Mouse (Mus musculus) limb, embryonic 15.5 days (tissue): Measurements from ENCODE around the gene Lingo2. TPM values are rescaled to one million over a fixed set of nuclear protein-coding genes. Genes with fewer than 3 reads are reported as not detected.

Experiments used
- ATAC-seq: fragments of 200-750 bp; cut with Nextera tagmentation; 2 replicates; pipeline ENCODE4 v1.8.0; 2017; ENCODE audit warnings: low read depth, moderate TSS enrichment; ENCODE audit not compliant: insufficient number of reproducible peaks, low FRiP score, low TSS enrichment
- H3K27ac ChIP-seq: fragments of 300-500 bp; sonication (generic); 2 replicates; pipeline ENCODE4 v1.5.1; 2015; ENCODE audit warnings: moderate library complexity, mild to moderate bottlenecking, inconsistent platforms
- H3K27me3 ChIP-seq: fragments of 300-500 bp; sonication (generic); 2 replicates; pipeline ENCODE4 v1.6.1; 2015; ENCODE audit warnings: inconsistent platforms
- H3K36me3 ChIP-seq: fragments of 300-500 bp; sonication (generic); 2 replicates; pipeline ENCODE4 v1.6.1; 2015; ENCODE audit warnings: inconsistent platforms
- H3K4me1 ChIP-seq: fragments of 300-500 bp; sonication (generic); 2 replicates; pipeline ENCODE4 v1.6.1; 2015; ENCODE audit warnings: inconsistent platforms
- H3K4me2 ChIP-seq: fragments of 300-500 bp; sonication (generic); 2 replicates; pipeline ENCODE4 v1.6.1; 2015; ENCODE audit warnings: mild to moderate bottlenecking, inconsistent platforms
- H3K4me3 ChIP-seq: fragments of 300-500 bp; sonication (generic); 2 replicates; pipeline ENCODE4 v1.5.1; 2015; ENCODE audit warnings: mild to moderate bottlenecking, inconsistent platforms
- H3K9ac ChIP-seq: fragments of 300-500 bp; sonication (generic); 2 replicates; pipeline ENCODE4 v1.6.1; 2015; ENCODE audit warnings: inconsistent platforms
- H3K9me3 ChIP-seq: fragments of 300-500 bp; sonication (generic); 2 replicates; pipeline ENCODE4 v1.6.1; 2016; ENCODE audit warnings: inconsistent platforms
- WGBS: fragments of 180-500 bp; shearing (Covaris S2); methylation state at CpG from one replicate; pipeline ENCODE4 v1.1.7; 2015; 5-methylcytosine and 5-hydroxymethylcytosine counted together
- polyA plus RNA-seq: library from polyadenylated mRNA; unstranded; fragments of >200 nt; fragmentation: Nextera tagmentation; extraction: Ambion mirVana; gene quantifications from 2 replicates; pipeline ENCODE4 v1.2.1, GENCODE M21; 2015

Gene Lingo2
- polyA plus RNA-seq, 1 experiment from 2014 or later: 4.5 TPM

DNA sequence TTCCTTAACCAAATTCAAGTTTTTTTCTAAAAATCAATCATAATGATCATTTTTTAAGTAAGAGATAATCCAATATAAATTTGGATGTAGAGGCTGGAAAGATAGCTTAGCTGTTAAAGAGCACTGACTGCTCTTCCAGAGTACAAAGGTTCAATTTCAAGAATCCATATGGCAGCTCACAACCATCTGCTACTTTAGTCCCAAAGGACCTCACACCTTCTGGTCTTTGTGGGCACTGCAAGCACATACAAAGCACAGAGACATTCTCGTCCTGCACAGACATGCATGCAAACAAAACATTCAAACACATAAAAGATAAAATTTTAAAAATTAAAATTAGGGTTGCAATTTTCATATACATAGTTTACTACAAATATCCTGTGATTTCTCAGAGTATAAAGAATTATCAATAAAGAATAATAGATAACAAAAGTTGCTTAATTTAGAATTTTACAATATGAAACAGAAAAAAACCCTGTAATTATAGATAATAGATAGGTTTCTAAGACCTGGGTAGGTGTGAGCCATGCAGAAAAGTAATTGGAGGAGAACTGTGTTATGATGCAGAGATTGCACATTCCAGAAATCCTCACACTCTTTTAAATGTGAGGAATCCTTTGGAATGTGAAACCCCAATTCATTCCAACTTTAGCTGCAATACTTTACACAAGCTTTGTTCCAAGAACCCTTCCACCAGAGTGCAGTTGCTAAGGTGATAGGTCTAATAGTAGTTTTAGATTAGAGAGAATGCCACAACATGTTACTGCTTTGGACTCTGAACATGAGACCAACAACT, 1053.6 kb downstream of the Lingo2 start:
- Histone ChIP-seq H3K27ac (no peak overlapping the region), H3K36me3 (no peaks in the 10 kb centered on the region), H3K4me2 (no peak overlapping the region), H3K4me1 (no peaks in the 10 kb centered on the region), H3K9me3 (no peaks in the 10 kb centered on the region), H3K9ac (no peak overlapping the region), H3K27me3 (no peaks in the 10 kb centered on the region), H3K4me3 (no peak overlapping the region)
- 45% methylated on average over 1 of the region's 1 CpGs for WGBS
- ATAC-seq: no peak

DNA sequence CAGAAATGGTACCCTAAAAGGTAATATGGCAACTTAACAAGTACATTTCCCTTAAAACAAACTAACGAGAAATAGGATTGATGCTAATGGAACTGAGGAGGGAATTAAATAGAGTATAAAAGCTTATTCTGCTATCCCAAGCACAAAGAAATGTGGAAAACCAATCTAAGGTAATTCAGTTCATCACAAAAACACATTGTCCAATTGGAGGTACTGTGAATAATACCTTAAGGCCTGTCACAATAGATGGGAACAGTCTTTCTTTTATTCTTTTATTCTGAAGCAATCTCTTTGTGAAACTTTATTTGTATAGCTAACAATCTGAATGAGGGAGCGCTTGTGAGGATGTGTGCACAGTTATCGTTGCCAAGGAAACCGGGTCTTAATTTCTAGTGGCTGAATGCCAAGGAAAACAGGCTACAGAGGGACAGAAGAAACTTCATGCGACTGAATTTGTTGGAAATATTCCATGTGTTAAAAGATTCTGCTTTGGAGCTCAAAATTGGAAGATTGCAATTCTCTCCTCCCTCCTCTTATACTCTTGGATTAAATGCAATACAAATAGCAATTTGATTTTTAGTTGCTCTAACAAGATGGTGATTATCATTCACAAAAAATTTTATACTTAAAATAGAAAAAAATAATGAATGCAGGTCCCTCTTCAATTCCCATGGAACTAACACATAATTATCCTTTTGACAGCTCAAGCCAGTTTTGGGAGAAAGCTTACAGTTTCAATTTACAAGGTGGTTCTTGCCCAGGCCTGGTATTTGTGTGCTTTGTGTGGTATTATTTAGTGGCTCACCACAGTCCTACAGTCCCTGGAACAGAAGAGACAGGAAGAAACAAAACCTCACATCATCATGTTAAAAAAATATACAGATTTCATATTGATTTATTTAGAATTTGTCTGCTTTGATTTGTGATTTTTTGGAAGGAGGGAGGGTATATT, 1065.7 kb downstream of the Lingo2 start:
- Histone ChIP-seq H3K9ac (no peak overlapping the region), H3K4me3 (no peak overlapping the region), H3K36me3 (no peaks in the 10 kb centered on the region), H3K27me3 (no peaks in the 10 kb centered on the region), H3K4me1 (no peaks in the 10 kb centered on the region), H3K27ac (no peak overlapping the region), H3K9me3 (no peaks in the 10 kb centered on the region), H3K4me2 (no peak overlapping the region)
- 64% methylated on average over 5 of the region's 5 CpGs for WGBS
- ATAC-seq: no peak

DNA sequence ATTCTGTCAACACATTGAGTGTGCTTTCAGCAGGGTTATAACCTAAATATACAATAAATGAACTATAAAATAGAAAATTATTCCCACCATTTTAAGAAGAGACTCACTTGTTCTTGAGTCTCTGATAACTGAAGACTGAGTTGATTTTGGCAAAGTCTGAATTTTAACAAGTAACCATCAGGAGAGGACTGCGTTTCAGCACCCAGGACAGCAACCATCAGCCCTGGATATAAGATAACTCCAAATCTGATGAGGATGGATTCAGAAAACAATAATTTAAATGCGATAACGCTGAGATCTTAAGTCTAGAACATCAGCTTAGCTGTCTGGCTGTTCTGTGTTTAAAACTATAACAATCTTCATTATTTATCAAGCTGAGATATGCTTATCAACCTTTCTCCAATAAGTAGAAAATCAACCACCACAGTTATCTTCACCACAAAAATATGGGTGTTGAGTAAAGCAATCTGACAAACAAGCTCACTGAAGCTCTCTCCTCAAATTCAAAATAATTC, 1066.5 kb downstream of the Lingo2 start:
- no peak overlapping the region for H3K9ac ChIP-seq
- ATAC-seq: no peak
- H3K9me3 ChIP-seq: no peaks in the 10 kb centered on the region
- no peaks in the 10 kb centered on the region for H3K27me3 ChIP-seq
- H3K36me3 ChIP-seq: no peaks in the 10 kb centered on the region
- H3K27ac ChIP-seq: no peak overlapping the region
- no peak overlapping the region for H3K4me2 ChIP-seq
- 58% methylated on average over 3 of the region's 3 CpGs for WGBS
- H3K4me1 ChIP-seq: no peaks in the 10 kb centered on the region
- H3K4me3 ChIP-seq: no peak overlapping the region

DNA sequence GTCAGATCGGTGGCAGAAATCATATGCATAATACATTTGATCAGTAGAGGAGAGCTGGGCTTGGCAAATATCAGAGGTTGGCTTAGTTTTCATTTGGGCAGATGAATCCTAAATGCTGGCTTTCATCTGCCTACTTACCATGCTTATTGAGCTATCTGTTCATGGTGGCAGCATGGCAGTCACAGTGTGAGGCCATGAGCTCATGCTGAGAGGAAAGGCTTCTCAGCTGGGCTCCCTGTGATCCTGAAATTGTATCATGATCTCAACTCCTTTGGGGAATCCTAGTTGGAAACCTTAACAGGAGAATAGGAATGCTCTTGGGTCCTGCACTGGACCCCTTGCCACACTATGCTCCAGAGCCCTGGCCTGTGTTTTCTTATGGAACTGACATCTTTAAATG, 1105.0 kb downstream of the Lingo2 start:
- H3K9ac ChIP-seq: no peak overlapping the region
- 89% methylated on average over 1 of the region's 1 CpGs for WGBS
- H3K36me3 ChIP-seq: no peaks in the 10 kb centered on the region
- H3K9me3 ChIP-seq: no peaks in the 10 kb centered on the region
- H3K4me1 ChIP-seq: no peaks in the 10 kb centered on the region
- H3K27ac ChIP-seq: no peak overlapping the region
- H3K27me3 ChIP-seq: no peaks in the 10 kb centered on the region
- no peak overlapping the region for H3K4me3 ChIP-seq
- no peak for ATAC-seq
- H3K4me2 ChIP-seq: no peak overlapping the region

DNA sequence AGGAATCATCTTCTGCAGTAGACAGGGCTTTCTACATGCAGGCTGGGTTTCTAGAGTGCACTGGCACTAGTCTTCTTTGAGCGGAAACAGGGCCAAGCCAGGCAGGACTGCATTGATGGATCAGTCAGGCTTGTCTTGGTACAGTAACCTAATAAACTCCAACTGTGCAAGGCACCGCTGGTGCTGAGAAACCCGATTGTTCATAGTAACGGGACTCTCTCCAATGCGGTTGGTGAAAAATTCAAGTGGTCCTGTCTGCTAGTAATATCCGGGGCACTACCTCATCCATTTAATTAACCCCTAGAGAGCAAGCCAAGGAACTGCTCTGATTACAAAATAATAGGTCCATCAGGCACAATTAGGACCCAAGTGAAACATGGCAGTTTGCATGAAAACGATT, 1106.4 kb downstream of the Lingo2 start:
- H3K4me3 ChIP-seq: no peak overlapping the region
- H3K9ac ChIP-seq: no peak overlapping the region
- H3K4me2 ChIP-seq: no peak overlapping the region
- H3K27me3 ChIP-seq: no peaks in the 10 kb centered on the region
- H3K36me3 ChIP-seq: no peaks in the 10 kb centered on the region
- H3K4me1 ChIP-seq: no peaks in the 10 kb centered on the region
- no peaks in the 10 kb centered on the region for H3K9me3 ChIP-seq
- 41% methylated on average over 7 of the region's 7 CpGs for WGBS
- no peak for ATAC-seq
- no peak overlapping the region for H3K27ac ChIP-seq

DNA sequence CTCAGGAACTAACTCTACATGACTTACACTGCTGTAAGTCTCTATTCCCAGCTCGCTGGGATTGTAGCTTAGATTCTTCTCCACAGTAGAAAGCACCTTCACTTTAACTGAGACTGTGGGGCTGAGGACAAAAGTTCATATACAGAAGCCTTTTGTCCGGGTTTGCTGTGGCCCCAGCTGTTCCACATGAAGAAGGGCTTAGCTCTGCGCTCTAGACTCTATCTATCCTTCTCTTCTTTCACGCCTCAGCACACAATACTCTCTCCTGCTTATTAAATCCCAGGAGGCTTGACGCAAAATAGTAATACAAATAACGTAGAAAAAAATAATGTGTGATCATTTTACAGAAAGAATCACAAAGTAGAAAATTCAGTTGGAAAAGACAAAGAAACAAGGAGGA, 1107.0 kb downstream of the Lingo2 start:
- ATAC-seq: no peak
- H3K27ac ChIP-seq: no peak overlapping the region
- no peaks in the 10 kb centered on the region for H3K36me3 ChIP-seq
- no peaks in the 10 kb centered on the region for H3K9me3 ChIP-seq
- 79% methylated on average over 6 of the region's 6 CpGs for WGBS
- no peaks in the 10 kb centered on the region for H3K4me1 ChIP-seq
- H3K27me3 ChIP-seq: no peaks in the 10 kb centered on the region
- no peak overlapping the region for H3K9ac ChIP-seq
- no peak overlapping the region for H3K4me2 ChIP-seq
- H3K4me3 ChIP-seq: no peak overlapping the region

DNA sequence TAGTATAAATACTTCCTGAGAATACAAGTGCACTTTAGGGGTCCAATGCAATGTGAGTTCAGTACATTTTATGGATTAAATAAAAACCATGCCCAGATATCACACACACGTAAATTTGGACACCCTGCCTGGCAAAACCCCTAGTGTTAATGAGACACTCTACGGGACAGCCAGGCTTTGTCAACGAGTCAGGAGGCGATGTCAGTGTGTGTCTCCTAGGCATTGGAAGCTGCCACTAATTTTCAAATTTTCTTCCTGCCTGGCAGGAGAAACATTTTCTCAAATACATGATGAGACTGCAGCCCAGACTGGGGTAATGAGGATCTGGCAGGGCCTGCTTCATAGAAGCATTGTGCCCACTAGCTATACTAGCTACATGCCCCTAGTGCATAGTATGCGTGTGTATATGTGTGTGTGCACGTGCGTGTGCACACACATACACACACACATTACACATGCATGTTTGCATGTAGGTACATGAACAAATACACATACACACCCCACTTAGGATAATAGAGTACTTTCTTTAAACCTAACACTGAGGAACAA, 1128.2 kb downstream of the Lingo2 start:
- H3K27me3 ChIP-seq: no peaks in the 10 kb centered on the region
- WGBS: 70% methylated on average over 7 of the region's 7 CpGs
- H3K9me3 ChIP-seq: no peaks in the 10 kb centered on the region
- no peak for ATAC-seq
- no peaks in the 10 kb centered on the region for H3K36me3 ChIP-seq
- no peak overlapping the region for H3K27ac ChIP-seq
- no peak overlapping the region for H3K9ac ChIP-seq
- no peaks in the 10 kb centered on the region for H3K4me1 ChIP-seq
- H3K4me2 ChIP-seq: no peak overlapping the region
- H3K4me3 ChIP-seq: no peak overlapping the region

DNA sequence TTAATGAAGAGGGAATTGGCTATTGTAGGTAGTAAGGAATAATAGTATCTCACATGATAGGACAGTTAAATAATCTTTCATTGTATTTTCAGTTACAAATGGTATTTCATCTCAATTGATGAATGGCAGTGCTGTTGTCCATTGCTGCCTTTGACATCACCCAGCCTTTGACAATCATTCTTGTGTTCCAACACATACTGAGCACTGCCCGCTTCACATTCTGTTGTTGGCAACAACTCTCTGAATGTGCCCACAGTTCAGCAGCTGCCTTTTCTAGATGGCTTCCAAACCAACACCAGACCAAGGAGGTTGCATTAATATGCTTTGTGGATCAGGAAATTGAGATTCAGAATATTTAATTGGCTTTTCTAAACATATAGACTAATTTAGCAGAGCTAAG, 1130.8 kb downstream of the Lingo2 start:
- Histone ChIP-seq H3K4me1 (no peaks in the 10 kb centered on the region), H3K27ac (no peak overlapping the region), H3K9ac (no peak overlapping the region), H3K36me3 (no peaks in the 10 kb centered on the region), H3K27me3 (no peaks in the 10 kb centered on the region), H3K4me2 (no peak overlapping the region), H3K4me3 (no peak overlapping the region), H3K9me3 (no peaks in the 10 kb centered on the region)
- ATAC-seq: no peak
- WGBS: 93% methylated on average over 1 of the region's 1 CpGs

DNA sequence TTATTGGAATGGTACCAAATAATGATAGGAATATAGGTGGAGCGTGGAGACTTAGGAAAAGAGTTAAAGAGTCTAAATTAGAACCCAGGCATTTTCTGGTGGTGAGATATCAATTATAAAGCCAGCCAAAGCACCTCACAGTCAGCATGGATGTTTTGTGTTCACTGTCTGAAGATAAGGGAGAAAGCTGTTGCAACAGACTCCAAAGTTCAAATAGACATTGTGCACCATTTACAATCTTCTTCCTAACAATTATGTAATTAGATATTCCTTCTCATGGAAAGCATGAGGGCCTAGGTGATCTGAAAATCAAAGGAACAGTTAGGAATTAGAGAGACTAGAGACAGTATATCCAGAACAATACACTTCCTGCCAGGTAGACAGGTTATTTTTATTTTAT, 1136.8 kb downstream of the Lingo2 start:
- Histone ChIP-seq H3K27ac (no peak overlapping the region), H3K9ac (no peak overlapping the region), H3K4me2 (no peak overlapping the region), H3K36me3 (no peaks in the 10 kb centered on the region), H3K4me3 (no peak overlapping the region), H3K27me3 (no peaks in the 10 kb centered on the region), H3K4me1 (no peaks in the 10 kb centered on the region), H3K9me3 (no peaks in the 10 kb centered on the region)
- no peak for ATAC-seq
- WGBS: 86% methylated on average over 1 of the region's 1 CpGs

DNA sequence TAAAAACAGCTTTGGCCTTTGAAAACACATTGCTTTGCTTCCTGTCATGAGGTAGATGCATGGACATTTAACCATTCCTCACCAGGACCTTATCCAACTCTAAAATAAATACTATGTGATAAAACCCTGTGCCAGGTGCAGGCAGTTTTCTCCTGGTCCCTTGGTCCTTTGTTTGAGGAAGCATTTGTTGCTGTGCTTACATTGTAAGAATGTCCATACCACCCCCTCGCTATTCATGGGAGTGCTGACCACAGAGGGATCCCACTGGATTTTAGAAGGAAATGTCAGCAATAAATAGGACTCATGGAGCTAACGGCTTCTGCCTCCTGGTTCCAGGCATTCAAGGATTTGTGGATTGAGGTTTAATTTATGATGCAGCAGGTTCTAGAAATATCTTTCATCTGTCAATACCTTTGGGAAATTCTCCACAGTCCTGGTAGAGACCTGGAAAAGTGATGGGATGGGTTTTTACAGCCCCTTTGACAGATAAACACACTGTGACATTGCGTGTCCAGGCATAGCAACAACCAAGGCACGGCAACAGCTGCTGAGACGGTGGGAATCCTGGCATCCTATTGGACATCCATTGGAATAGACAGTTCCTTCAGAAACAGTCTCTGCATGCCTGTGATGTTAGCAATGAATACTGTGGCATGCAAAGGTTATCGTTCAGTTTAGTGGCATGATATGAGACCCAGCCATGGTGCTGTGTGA, 1143.9 kb downstream of the Lingo2 start:
- H3K4me3 ChIP-seq: no peak overlapping the region
- no peak for ATAC-seq
- 60% methylated on average over 6 of the region's 6 CpGs for WGBS
- no peak overlapping the region for H3K4me2 ChIP-seq
- H3K36me3 ChIP-seq: no peaks in the 10 kb centered on the region
- no peak overlapping the region for H3K9ac ChIP-seq
- no peaks in the 10 kb centered on the region for H3K27me3 ChIP-seq
- no peak overlapping the region for H3K27ac ChIP-seq
- no peaks in the 10 kb centered on the region for H3K9me3 ChIP-seq
- H3K4me1 ChIP-seq: no peaks in the 10 kb centered on the region

DNA sequence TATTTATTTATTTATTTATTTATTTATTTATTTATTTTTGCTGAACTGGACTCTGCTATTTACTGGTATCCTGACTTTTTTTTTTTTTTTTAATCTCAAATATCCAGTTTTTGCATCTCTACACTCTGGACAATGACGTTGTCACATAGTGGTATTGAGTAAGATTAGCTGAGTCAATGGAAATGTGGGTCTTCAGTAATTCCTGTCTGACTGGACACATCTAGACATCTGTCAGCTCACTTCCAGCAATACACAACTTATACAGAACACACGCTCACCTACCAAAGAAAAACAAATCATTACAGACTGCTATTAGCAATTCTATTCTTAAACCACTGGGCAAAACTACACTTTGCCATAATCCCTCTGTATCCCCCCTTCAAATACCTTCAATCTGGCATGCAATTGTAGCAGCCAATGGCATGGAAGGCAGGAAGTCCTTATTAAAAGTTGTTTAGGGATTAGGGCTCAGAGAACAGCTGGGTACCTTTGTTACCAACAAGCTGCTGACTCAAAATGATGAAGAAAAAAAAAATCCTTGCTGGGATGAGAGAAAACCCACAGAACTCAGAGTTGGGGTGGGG, 1144.6 kb downstream of the Lingo2 start:
- Histone ChIP-seq H3K4me2 (no peak overlapping the region), H3K4me1 (no peaks in the 10 kb centered on the region), H3K9me3 (no peaks in the 10 kb centered on the region), H3K36me3 (no peaks in the 10 kb centered on the region), H3K4me3 (no peak overlapping the region), H3K27ac (no peak overlapping the region), H3K27me3 (no peaks in the 10 kb centered on the region), H3K9ac (no peak overlapping the region)
- no peak for ATAC-seq
- WGBS: 85% methylated on average over 2 of the region's 2 CpGs
